Mouse (Mus musculus): ENCODE data around the gene Cerkl.
A peak's percentile ranks its signal among the peaks of the same experiment; 100 is the strongest.

The Cerkl gene

GRCm38 (mm10) chr2:79456575-79457349, at the start of gene Cerkl, which contains the start of gene Neurod1:
Gene Cerkl (minus strand): TSS chr2:79456785.
Gene Neurod1 (minus strand): TSS chr2:79456751.
- peak; percentile 13 for DNase-seq (ENCODE audit: low spot score)

DNA sequence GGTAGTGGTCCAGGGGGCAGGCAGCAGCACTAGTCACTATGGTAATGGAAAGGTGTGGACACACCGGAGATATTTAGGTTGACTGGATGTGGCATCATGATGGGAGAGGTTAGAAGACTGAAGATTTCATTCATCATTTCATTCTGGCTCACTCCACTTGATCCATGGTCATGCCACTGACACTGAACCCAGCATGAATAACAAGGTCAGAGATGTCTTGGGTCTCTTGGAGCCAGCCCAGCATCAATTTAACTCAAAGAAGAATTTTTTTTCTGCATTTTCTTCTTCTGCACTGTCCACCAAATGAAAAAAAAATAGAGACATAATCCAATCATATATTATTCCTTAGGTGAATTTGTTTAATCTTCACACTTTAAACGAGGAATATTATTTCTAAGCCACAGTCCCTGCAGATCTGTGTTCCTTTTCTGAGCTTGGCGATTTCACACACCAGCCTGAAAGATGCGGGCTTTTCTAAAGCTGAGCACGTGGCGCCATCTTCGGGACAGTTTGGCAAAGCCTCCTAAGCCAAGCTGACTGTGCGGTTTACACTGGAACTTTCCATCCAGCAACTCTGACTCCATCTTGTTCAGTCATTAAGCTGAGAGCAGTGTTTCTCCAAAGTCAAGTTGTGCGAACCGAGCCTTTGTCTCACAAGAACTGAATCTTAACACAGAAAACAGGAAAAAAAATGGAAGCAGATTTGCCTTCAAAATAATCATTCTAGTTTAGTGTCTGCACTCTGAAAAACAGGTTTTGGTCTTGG, 42.6 kb upstream of the Cerkl start:
- peak; percentile 45 for DNase-seq (ENCODE audit: low spot score)

DNA sequence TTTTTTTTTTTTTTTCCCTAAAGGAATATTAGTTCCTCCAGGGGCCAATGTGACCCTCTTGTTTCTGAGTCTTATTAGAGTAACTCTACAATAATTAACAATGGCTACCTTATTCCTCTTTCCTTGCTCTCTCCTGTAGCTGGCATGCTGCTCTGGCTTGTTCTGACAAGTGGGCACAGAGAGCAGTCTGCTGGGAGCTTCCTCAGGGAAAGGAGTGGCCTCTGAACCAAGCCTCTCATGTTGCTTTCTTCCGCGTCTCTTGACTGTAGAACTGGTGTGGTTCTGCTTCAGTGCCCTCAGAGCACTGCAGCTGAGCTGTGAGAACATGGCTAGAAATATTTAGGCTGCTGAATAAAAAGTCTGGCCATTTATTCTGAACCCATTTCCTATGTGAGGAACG, 28.5 kb upstream of the Cerkl start:
- no peak for DNase-seq (ENCODE audit: low spot score)

GRCm38 (mm10) chr2:79482511-79482910, 25.9 kb upstream of the Cerkl start:
- no peak for DNase-seq (ENCODE audit: low spot score)

DNA sequence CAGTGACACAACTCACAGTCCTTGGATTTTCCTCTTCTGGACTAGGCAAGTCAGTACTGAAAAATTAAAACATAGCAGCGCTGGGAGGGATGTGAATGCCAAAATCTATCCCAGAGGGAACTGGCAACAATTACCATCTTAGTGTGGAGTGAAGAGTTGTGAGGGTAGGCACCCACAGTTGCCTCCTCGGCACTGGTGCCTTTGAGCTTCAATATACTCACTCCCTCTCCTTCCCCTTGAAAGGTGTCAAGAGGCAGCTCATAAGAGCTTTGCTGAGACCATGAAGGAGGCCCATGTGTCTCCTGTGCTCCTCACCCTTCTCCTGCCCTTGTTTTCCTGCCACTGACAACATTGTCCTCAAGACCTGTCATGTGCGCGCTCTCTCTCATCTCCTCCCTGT, 5.8 kb upstream of the Cerkl start:
- DNase-seq (ENCODE audit: low spot score), result no peak

DNA sequence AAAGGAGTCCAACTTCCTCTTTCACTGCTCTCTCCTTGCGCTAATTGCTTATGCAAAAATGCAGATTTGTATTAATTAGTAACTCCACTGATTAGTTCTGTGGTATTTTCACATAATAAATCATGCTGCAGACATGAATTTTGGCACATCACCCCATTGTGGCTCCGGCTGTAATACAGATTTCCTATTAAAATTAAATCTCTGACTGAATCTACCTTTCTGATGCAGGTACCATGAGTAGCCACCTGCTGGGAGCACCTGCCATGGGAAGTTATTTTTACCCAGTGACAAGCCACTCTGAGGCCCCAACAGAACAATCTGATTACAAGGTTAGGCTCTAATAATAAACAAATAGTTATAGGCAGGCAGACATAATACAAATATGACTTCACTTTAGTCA, 5.3 kb upstream of the Cerkl start:
- no peak for DNase-seq (ENCODE audit: low spot score)

DNA sequence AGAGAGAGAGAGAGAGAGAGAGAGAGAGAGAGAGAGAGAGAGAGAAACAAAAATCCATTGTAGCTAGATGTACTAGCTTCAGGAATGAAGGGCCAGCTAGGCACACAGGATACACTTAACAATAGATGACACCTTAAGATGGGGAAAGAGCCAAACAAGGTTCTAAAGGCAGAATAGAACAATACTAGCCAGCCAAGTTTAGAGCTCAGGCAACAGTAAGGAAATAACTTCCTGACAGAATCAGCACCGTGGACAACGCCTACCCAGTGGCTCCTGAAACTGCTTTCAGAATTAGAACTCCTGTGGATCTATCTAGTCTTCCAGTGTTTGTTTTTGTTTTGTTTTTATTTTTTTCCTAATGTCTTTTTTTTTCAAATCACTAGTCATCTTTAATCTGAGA, 4.0 kb upstream of the Cerkl start:
- DNase-seq (ENCODE audit: low spot score), result no peak

GRCm38 (mm10) chr2:79460107-79460506, 3.5 kb upstream of the Cerkl start:
- no peak for DNase-seq (ENCODE audit: low spot score)

GRCm38 (mm10) chr2:79459061-79460045, 2.8 kb upstream of the Cerkl start:
- peak; percentile 6 for DNase-seq (ENCODE audit: low spot score)

DNA sequence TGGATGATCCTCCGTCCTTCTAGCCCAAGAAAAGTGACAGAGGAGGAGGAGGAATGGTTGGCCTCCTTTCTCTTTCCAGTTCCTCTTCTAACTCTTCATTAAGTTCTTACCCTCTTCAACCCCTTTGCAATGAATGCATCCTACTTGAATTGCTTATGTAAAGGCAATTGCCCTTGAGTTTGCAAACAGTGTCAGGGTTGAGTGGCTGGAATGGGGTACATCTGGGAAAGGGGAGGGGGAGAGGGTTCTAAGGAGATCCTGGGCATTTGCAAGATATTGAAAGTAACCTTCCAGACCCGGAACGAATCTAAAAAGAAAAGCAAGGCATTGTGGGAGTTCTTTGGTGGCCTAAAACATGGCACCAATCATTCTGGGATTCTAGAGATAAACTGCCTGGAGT, 1.3 kb upstream of the Cerkl start:
- DNase-seq (ENCODE audit: low spot score), result no peak

GRCm38 (mm10) chr2:79457434-79457833, 849 bp upstream of the Cerkl start:
- no peak for DNase-seq (ENCODE audit: low spot score)

DNA sequence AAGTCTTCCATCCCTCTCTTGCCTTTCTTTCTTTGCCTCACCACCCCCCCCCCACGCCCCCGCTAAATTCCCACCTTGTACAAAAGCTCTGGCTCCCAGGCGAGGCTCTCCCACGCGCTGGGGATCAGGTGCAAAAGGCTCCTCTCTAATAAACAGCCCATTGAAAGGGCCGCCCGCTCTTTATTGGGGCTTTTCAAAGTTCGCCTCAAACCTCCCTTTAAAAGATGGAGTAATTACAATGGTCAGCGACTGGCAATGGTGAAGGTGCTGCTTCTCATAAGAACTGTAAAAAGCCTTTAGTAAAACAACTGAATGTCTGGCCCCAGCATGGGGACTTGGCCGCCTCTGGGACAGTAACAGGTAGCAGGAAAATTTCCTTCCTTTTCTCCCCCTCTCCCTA, 939 bp downstream of the Cerkl start:
- no peak for DNase-seq (ENCODE audit: low spot score)

DNA sequence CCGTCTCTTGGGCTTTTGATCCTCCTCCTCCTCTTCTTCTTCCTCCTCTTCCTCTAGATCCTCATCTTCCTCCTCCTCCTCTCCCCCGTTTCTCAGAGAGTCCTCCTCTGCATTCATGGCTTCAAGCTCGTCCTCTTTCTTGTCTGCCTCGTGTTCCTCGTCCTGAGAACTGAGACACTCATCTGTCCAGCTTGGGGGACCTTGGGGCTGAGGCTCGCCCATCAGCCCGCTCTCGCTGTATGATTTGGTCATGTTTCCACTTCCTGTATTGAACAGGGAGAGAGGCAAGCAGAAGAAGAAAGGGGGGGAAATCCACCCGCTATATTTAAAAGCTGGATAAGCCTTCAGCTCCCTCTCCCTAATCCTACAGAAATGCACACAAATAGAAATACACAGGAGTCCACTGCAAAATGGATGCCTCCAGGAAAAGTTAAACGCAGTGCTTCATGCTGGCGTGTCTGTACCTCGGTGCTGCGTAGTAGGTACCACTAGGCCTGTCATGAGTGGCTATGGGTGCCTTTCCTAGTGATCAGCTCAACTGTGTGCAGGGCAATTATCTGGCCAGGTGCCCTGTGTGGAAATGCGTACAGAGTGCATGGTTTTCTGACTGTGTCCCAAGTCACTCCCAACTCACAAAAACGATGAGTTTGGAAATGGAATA, 1.7 kb downstream of the Cerkl start:
- no peak for DNase-seq (ENCODE audit: low spot score)

- peak; percentile 78 for DNase-seq (ENCODE audit: low spot score)
Observed at GRCm38 (mm10) chr2:79453901-79454781, 2.4 kb downstream of the Cerkl start.

DNA sequence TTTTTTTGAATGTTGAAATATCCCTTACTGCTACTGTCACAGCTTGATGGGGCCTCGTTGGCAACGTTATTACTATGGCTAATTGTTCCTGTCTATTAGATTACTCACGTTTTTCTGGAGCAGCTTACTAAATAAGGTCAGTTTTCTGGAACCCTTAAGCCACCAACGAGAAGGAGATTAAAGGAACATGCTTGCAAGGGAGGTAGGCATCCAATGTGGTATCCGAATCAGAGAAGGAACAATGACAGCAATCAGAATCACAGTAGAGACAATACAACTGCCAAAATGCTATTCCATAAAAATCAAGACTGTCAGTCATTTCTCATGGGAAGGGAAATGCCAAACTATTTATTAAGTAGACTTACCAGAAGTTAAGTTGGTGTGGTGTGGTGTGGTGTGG, 5.1 kb downstream of the Cerkl start:
- no peak for DNase-seq (ENCODE audit: low spot score)

DNA sequence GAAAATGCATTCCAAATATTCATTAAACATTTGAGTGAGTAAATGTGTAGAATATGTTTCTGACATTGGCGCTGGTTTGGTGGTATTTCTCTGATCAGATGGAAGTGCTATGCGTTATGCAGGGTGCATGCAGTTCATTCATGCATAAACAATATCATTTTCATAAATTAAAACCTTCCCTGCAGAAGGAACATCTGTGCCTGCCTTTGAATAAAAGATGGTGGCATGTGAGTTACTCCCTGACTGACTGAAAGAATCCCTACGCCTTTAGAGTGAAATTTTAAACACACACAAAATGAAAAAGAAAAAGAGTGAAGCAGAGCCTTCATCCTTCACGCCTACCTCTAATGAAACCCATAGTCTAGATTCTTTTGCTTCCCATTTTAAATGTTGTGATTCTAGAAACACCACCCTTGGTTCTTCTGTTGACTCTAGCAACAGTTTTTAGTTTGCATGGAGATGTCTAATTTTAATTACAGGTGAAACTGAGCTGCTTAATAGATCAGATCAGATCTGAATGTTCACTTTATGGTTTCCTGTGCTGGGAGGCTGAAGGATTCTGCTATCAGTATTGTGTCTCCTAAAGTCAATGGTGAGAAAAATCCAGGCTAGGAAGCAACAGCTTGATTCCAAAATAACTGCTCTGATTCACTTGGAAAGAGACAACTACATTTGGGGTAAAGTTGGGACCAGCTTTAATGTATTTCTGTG, 5.7 kb downstream of the Cerkl start:
- DNase-seq (ENCODE audit: low spot score), result no peak

GRCm38 (mm10) chr2:79449371-79449770, 7.2 kb downstream of the Cerkl start:
- no peak for DNase-seq (ENCODE audit: low spot score)

GRCm38 (mm10) chr2:79447198-79447597, 9.4 kb downstream of the Cerkl start:
- no peak for DNase-seq (ENCODE audit: low spot score)

- no peak for DNase-seq (ENCODE audit: low spot score)
Observed at GRCm38 (mm10) chr2:79443861-79444620, 12.5 kb downstream of the Cerkl start.

All from yolk sac, embryonic 10.5 days (tissue).